Mouse (Mus musculus) stomach, postnatal 0 days (tissue): ENCODE measurements around the gene Lrrc8a. TPM values are rescaled to one million over a fixed set of nuclear protein-coding genes. Genes with fewer than 3 reads are reported as not detected.

Source experiments
- ATAC-seq: fragments of 200-750 bp; cut with Nextera tagmentation; 2 replicates; pipeline ENCODE4 v1.8.0; 2017; ENCODE audit not compliant: low FRiP score, low TSS enrichment
- DNase-seq: peaks from one replicate; pipeline ENCODE4 v3.0.0-alpha.2; 2016; ENCODE audit warnings: low spot score
- H3K27ac ChIP-seq: fragments of 300-500 bp; sonication (generic); replicated peaks from 2 replicates; pipeline ENCODE4 v1.5.1; 2014; ENCODE audit warnings: mild to moderate bottlenecking, control low read depth
- H3K27me3 ChIP-seq: fragments of 300-500 bp; sonication (generic); 2 replicates; pipeline ENCODE4 v1.6.1; 2014; ENCODE audit warnings: low read length; ENCODE audit not compliant: control insufficient read depth, insufficient read depth
- H3K36me3 ChIP-seq: fragments of 300-500 bp; sonication (generic); 2 replicates; pipeline ENCODE4 v1.6.1; 2014; ENCODE audit warnings: low read length, mixed read lengths; ENCODE audit not compliant: control insufficient read depth, insufficient read depth
- H3K4me1 ChIP-seq: fragments of 300-500 bp; sonication (generic); replicated peaks from 2 replicates; pipeline ENCODE4 v1.6.1; 2014; ENCODE audit warnings: antibody characterized with exemption; ENCODE audit not compliant: control insufficient read depth, insufficient read depth
- H3K4me2 ChIP-seq: fragments of 300-500 bp; sonication (generic); replicated peaks from 2 replicates; pipeline ENCODE4 v1.6.1; 2014; ENCODE audit warnings: low read depth, mild to moderate bottlenecking, control low read depth, moderate library complexity
- H3K4me3 ChIP-seq: fragments of 300-500 bp; sonication (generic); 2 replicates; pipeline ENCODE4 v1.5.1; 2014; ENCODE audit warnings: low read depth, low read length, control low read depth
- H3K9ac ChIP-seq: fragments of 300-500 bp; sonication (generic); 2 replicates; pipeline ENCODE4 v1.6.1; 2014; ENCODE audit warnings: mild to moderate bottlenecking, low read length, control low read depth, mixed read lengths
- H3K9me3 ChIP-seq: fragments of 300-500 bp; sonication (generic); 2 replicates; pipeline ENCODE4 v1.6.1; 2016; ENCODE audit warnings: low read length; ENCODE audit not compliant: control insufficient read depth
- CTCF ChIP-seq: IDR thresholded peaks from 2 replicates; pipeline ENCODE4 v1.5.1; 2016; ENCODE audit warnings: antibody characterized with exemption, low read depth, mild to moderate bottlenecking, moderate library complexity
- EP300 ChIP-seq: optimal IDR thresholded peaks from 2 replicates; pipeline ENCODE3; 2016; ENCODE audit warnings: antibody characterized with exemption
- WGBS: fragments of 180-500 bp; shearing (Covaris S2); extraction: QIAGEN DNeasy Blood & Tissue Kit; methylation state at CpG from one replicate; pipeline ENCODE4 v1.1.7; 2014; 5-methylcytosine and 5-hydroxymethylcytosine counted together
- polyA plus RNA-seq: library from polyadenylated mRNA; unstranded; fragments of >200 nt; fragmentation: Nextera tagmentation; extraction: Ambion mirVana; gene quantifications from 2 replicates; pipeline ENCODE4 v1.2.1, GENCODE M21; 2015

Gene Lrrc8a
- polyA plus RNA-seq, 1 experiment from 2014 or later: 30.3 TPM

- H3K4me2 ChIP-seq: peak overlapping the region; percentile 36
- peak overlapping the region; percentile 51; the same call in 1 of the 2 replicates for H3K9ac ChIP-seq
- no peaks in the 10 kb centered on the region for H3K27me3 ChIP-seq
- no peaks in the 10 kb centered on the region for H3K9me3 ChIP-seq
- ATAC-seq (peak; percentile 79), DNase-seq (peak; percentile 84)
- H3K27ac ChIP-seq: peak overlapping the region; percentile 91
- TF ChIP-seq EP300: peak; percentile 49
- TF ChIP-seq CTCF: no peak; the same call in 1 of the 2 replicates
- peaks cover 18% of the 10 kb centered on the region for H3K4me1 ChIP-seq
- peaks cover 15% of the 10 kb centered on the region for H3K36me3 ChIP-seq
- H3K4me3 ChIP-seq: no peak overlapping the region
- 3% methylated on average over 4 of the region's 4 CpGs for WGBS
Measured at GRCm38 (mm10) chr2:30266392-30266941, 29.0 kb downstream of the Lrrc8a start.

- peaks cover 6% of the 10 kb centered on the region; the same call in 1 of the 2 replicates for H3K36me3 ChIP-seq
- H3K4me1 ChIP-seq: peaks cover 18% of the 10 kb centered on the region
- H3K9me3 ChIP-seq: no peaks in the 10 kb centered on the region
- no peak overlapping the region for H3K27ac ChIP-seq
- TF ChIP-seq CTCF: no peak
- no peak for TF ChIP-seq EP300
- H3K9ac ChIP-seq: no peak overlapping the region
- no peak overlapping the region for H3K4me3 ChIP-seq
- no peaks in the 10 kb centered on the region for H3K27me3 ChIP-seq
- no peak for ATAC-seq
- no peak overlapping the region for H3K4me2 ChIP-seq
- WGBS: 91% methylated on average over 2 of the region's 2 CpGs
- DNase-seq: no peak
Measured at GRCm38 (mm10) chr2:30267466-30267865, 30.0 kb downstream of the Lrrc8a start.

DNA sequence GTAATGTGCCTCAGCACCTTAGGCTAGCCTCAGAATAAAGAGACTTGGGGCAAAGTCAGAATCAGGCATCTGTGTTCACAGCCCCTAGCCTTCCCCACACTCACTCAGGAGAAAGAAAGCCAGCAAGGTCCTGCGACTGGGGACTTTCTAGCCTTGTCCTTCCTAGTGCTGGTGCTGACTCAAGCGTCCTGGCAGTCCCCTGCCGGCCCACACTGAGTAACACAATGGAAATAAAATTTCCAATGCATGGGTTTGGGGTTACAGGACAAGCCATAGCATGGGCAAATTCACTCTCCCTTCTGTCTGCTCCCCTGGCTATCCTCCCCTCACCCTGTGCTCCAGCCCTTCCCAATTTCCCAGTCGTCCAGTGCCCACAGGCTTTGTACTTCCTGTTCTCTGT is 30.9 kb downstream of the Lrrc8a start:
- ATAC-seq (no peak), DNase-seq (no peak)
- Histone ChIP-seq H3K9me3 (no peaks in the 10 kb centered on the region), H3K4me2 (no peak overlapping the region), H3K27ac (no peak overlapping the region), H3K4me3 (no peak overlapping the region), H3K9ac (no peak overlapping the region), H3K27me3 (no peaks in the 10 kb centered on the region), H3K4me1 (peaks cover 15% of the 10 kb centered on the region), H3K36me3 (peaks cover 9% of the 10 kb centered on the region; the same call in 1 of the 2 replicates)
- TF ChIP-seq EP300: no peak
- TF ChIP-seq CTCF: no peak
- WGBS: 60% methylated on average over 4 of the region's 4 CpGs

- Histone ChIP-seq H3K27ac (peak overlapping the region; percentile 26; the same call in 1 of the 2 replicates), H3K36me3 (peaks cover 3% of the 10 kb centered on the region; the same call in 1 of the 2 replicates), H3K4me3 (no peak overlapping the region), H3K4me2 (no peak overlapping the region), H3K4me1 (peaks cover 15% of the 10 kb centered on the region), H3K9ac (no peak overlapping the region), H3K27me3 (no peaks in the 10 kb centered on the region), H3K9me3 (no peaks in the 10 kb centered on the region)
- no peak for TF ChIP-seq CTCF
- DNase-seq: no peak
- no peak for ATAC-seq
- WGBS: 78% methylated on average over 17 of the region's 17 CpGs
Measured at GRCm38 (mm10) chr2:30269241-30269990, 31.9 kb downstream of the Lrrc8a start.

DNA sequence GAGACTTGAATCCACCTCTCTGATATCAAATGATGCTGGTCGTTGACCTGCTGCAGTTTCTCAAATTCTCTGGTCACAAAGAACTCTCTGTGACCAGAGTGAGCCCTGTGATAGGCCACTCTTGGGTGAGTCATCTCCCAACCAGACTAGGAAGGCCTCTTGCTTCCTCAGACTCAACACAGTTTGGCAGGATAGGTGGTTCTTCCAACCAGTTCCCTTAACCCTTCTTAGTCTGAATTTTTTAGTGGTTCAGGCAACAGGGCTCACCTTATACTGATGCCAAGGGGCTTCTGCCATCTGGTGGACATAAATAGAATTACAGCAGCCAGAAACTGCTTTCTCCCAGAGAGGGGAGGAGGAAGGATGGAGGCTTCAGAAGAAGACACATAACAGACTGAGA is 32.6 kb downstream of the Lrrc8a start:
- Histone ChIP-seq H3K4me2 (no peak overlapping the region), H3K36me3 (peaks cover 3% of the 10 kb centered on the region; the same call in 1 of the 2 replicates), H3K27me3 (no peaks in the 10 kb centered on the region), H3K4me1 (peaks cover 10% of the 10 kb centered on the region), H3K4me3 (no peak overlapping the region), H3K27ac (peak overlapping the region; percentile 26; the same call in 1 of the 2 replicates), H3K9me3 (no peaks in the 10 kb centered on the region), H3K9ac (no peak overlapping the region)
- DNase-seq: peak; percentile 46
- TF ChIP-seq EP300 (no peak), CTCF (peak; percentile 98)
- 0% methylated on average over 1 of the region's 1 CpGs for WGBS
- ATAC-seq: peak; percentile 89

DNA sequence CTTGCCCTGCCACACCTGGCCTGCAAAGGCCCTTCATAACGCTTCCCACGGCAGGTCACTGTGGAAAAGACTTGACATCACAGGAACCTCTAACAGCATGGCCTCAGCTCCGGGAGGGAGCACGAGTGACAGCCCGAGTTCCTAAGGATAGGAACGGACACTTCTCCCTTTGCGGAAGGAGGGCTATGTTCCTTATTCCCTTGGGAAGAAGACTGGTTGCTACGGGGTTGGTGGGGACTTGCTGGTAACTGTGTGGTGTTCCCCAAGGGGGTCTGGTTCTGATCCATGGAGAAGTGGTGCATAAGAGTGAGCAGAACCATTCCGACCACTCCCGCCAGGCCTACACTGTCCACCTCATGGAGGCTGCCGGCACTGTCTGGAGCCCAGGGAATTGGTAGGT is 43.2 kb downstream of the Lrrc8a start, which contains the start of gene Gm28038:
Gm28038 (plus strand) TSS at position 301 of the 400 bp plus-strand sequence.
- no peaks in the 10 kb centered on the region for H3K27me3 ChIP-seq
- no peak within 1 kb of the TSS for H3K9ac ChIP-seq
- H3K27ac ChIP-seq: no peak within 1 kb of the TSS
- WGBS: 91% methylated on average over 11 of the region's 11 CpGs
- H3K36me3 ChIP-seq: no peaks in the 10 kb centered on the region
- ATAC-seq: no peak
- no peak for DNase-seq
- H3K9me3 ChIP-seq: no peaks in the 10 kb centered on the region
- no peak within 1 kb of the TSS for H3K4me2 ChIP-seq
- TF ChIP-seq EP300 (no peak), CTCF (no peak)
- peaks cover 5% of the 10 kb centered on the region; the same call in 1 of the 2 replicates for H3K4me1 ChIP-seq
- no peak within 1 kb of the TSS for H3K4me3 ChIP-seq
